Mouse (Mus musculus): ENCODE data around the gene Ryr2. TPM values are rescaled to one million over a fixed set of nuclear protein-coding genes. Genes with fewer than 3 reads are reported as not detected.

Ryr2 gene
- polyA plus RNA-seq, 2 experiments = 0.16 to 0.19 TPM

- DNase-seq (ENCODE audit: low read depth in 3 of 3, low spot score in 3 of 3) (no peak), ATAC-seq (ENCODE audit: insufficient read depth) (no peak)
- Histone ChIP-seq H3K9ac (replicated peaks) (no peak overlapping the region), H3K4me3 (ENCODE audit: insufficient read depth in 1 of 2, low read depth in 2 of 2, low read length in 2 of 2) (no peak overlapping the region), H3K4me1 (replicated peaks; ENCODE audit: control insufficient read depth in 2 of 2, insufficient read depth in 2 of 2, low read length in 1 of 2) (no peaks in the 10 kb centered on the region), H3K27ac (no peak overlapping the region), H3K27me3 (ENCODE audit: control insufficient read depth, insufficient read depth, low read length) (no peaks in the 10 kb centered on the region), H3K36me3 (replicated peaks; ENCODE audit: control insufficient read depth, insufficient read depth, low read depth) (no peaks in the 10 kb centered on the region), H3K9me3 (ENCODE audit: control insufficient read depth, low read length) (no peaks in the 10 kb centered on the region), H3K4me2 (ENCODE audit: low read depth) (no peak overlapping the region)
- no peak for TF ChIP-seq CTCF (IDR thresholded peaks at IDR 0.05; ENCODE audit: low read depth)
- WGBS (ENCODE audit: insufficient replicate concordance) = 53% methylated on average over 3 of the region's 3 CpGs
Measured at GRCm38 (mm10) chr13:12039967-12040366, 66.8 kb downstream of the Ryr2 start.

GRCm38 (mm10) chr13:12038676-12039075 lies 68.1 kb downstream of the Ryr2 start:
- WGBS (ENCODE audit: insufficient replicate concordance) = 61% methylated on average over 4 of the region's 4 CpGs
- H3K4me1 ChIP-seq (replicated peaks; ENCODE audit: control insufficient read depth in 2 of 2, insufficient read depth in 2 of 2, low read length in 1 of 2) = no peaks in the 10 kb centered on the region
- TF ChIP-seq CTCF (IDR thresholded peaks at IDR 0.05; ENCODE audit: low read depth) (no peak), EP300 (IDR thresholded peaks at IDR 0.05; ENCODE audit: low read depth) (no peak)
- DNase-seq (ENCODE audit: low read depth in 3 of 3, low spot score in 3 of 3) (peak in 1 of 3 experiments; percentile 3), ATAC-seq (ENCODE audit: insufficient read depth) (no peak)
- no peak overlapping the region for H3K9ac ChIP-seq (replicated peaks)
- no peaks in the 10 kb centered on the region for H3K36me3 ChIP-seq (replicated peaks; ENCODE audit: control insufficient read depth, insufficient read depth, low read depth)
- H3K27me3 ChIP-seq (ENCODE audit: control insufficient read depth, insufficient read depth, low read length) = no peaks in the 10 kb centered on the region
- no peak overlapping the region for H3K4me2 ChIP-seq (ENCODE audit: low read depth)
- H3K9me3 ChIP-seq (ENCODE audit: control insufficient read depth, low read length) = no peaks in the 10 kb centered on the region
- H3K4me3 ChIP-seq (ENCODE audit: insufficient read depth in 1 of 2, low read depth in 2 of 2, low read length in 2 of 2) = no peak overlapping the region
- H3K27ac ChIP-seq = no peak overlapping the region

DNA sequence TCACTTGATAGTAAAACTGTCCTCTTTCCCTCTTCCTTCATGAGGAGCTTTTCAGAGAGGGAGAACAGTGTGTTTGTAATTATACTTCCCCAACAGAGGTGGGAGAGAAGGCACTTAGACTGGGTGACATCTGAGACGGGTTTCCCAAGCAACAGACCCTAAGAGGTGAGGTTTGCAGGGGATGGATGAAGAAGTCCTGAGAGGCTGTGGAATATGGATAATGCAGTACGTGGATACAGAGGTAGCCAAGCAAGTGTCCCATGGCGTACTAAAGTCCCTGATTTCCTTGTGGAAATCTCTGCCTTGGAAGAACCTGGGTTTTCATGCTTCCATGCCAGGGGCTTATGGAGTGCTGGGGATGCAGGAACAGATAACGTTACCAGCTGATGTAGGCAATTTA lies 69.5 kb downstream of the Ryr2 start:
- Histone ChIP-seq H3K4me3 (ENCODE audit: insufficient read depth in 1 of 2, low read depth in 2 of 2, low read length in 2 of 2) (no peak overlapping the region), H3K4me2 (ENCODE audit: low read depth) (no peak overlapping the region), H3K4me1 (replicated peaks; ENCODE audit: control insufficient read depth in 2 of 2, insufficient read depth in 2 of 2, low read length in 1 of 2) (no peaks in the 10 kb centered on the region), H3K27me3 (ENCODE audit: control insufficient read depth, insufficient read depth, low read length) (no peaks in the 10 kb centered on the region), H3K9me3 (ENCODE audit: control insufficient read depth, low read length) (no peaks in the 10 kb centered on the region), H3K27ac (no peak overlapping the region), H3K36me3 (replicated peaks; ENCODE audit: control insufficient read depth, insufficient read depth, low read depth) (no peaks in the 10 kb centered on the region), H3K9ac (replicated peaks) (no peak overlapping the region)
- TF ChIP-seq CTCF (IDR thresholded peaks at IDR 0.05; ENCODE audit: low read depth) = no peak
- TF ChIP-seq EP300 (IDR thresholded peaks at IDR 0.05; ENCODE audit: low read depth) = no peak
- DNase-seq (ENCODE audit: low read depth in 3 of 3, low spot score in 3 of 3) (no peak), ATAC-seq (ENCODE audit: insufficient read depth) (no peak)
- WGBS (ENCODE audit: insufficient replicate concordance) = 55% methylated on average over 4 of the region's 4 CpGs

DNA sequence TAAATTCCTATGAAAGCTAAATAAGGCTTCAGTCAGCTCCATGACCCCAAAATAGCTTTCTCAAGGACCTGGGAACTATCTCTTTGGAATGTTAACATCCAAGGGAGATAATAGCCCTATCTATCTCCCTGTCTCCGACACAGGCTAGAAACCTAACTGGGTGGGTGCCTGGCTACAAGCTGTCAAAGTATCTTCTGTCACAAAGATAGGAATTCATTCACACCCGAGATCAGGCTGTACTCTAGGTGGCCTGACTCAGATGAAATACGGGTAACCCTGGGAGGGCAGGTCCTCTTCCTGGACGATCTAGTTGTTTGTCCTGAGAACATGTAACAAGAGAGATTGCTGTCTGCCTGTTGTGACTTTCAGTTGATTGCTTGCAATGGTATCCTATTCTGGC lies 69.9 kb downstream of the Ryr2 start:
- TF ChIP-seq CTCF (IDR thresholded peaks at IDR 0.05; ENCODE audit: low read depth) = no peak
- no peak for TF ChIP-seq EP300 (IDR thresholded peaks at IDR 0.05; ENCODE audit: low read depth)

GRCm38 (mm10) chr13:12033914-12034313 lies 72.8 kb downstream of the Ryr2 start:
- WGBS (ENCODE audit: insufficient replicate concordance) = 18% methylated on average over 6 of the region's 6 CpGs
- Histone ChIP-seq H3K27me3 (ENCODE audit: control insufficient read depth, insufficient read depth, low read length) (no peaks in the 10 kb centered on the region), H3K36me3 (replicated peaks; ENCODE audit: control insufficient read depth, insufficient read depth, low read depth) (no peaks in the 10 kb centered on the region), H3K4me3 (ENCODE audit: insufficient read depth in 1 of 2, low read depth in 2 of 2, low read length in 2 of 2) (no peak overlapping the region), H3K27ac (no peak overlapping the region), H3K9me3 (ENCODE audit: control insufficient read depth, low read length) (no peaks in the 10 kb centered on the region), H3K9ac (replicated peaks) (no peak overlapping the region), H3K4me2 (ENCODE audit: low read depth) (no peak overlapping the region), H3K4me1 (replicated peaks; ENCODE audit: control insufficient read depth in 2 of 2, insufficient read depth in 2 of 2, low read length in 1 of 2) (no peaks in the 10 kb centered on the region)
- ATAC-seq (ENCODE audit: insufficient read depth) = no peak
- DNase-seq (ENCODE audit: low read depth in 3 of 3, low spot score in 3 of 3) = no peak
- no peak for TF ChIP-seq EP300 (IDR thresholded peaks at IDR 0.05; ENCODE audit: low read depth)
- no peak for TF ChIP-seq CTCF (IDR thresholded peaks at IDR 0.05; ENCODE audit: low read depth)

More for the DNA sequence above, 69.9 kb downstream of the Ryr2 start:
- Histone ChIP-seq H3K9ac (replicated peaks) (no peak overlapping the region), H3K9me3 (ENCODE audit: control insufficient read depth, low read length) (no peaks in the 10 kb centered on the region), H3K27ac (no peak overlapping the region), H3K27me3 (ENCODE audit: control insufficient read depth, insufficient read depth, low read length) (no peaks in the 10 kb centered on the region), H3K4me2 (ENCODE audit: low read depth) (no peak overlapping the region), H3K4me1 (replicated peaks; ENCODE audit: control insufficient read depth in 2 of 2, insufficient read depth in 2 of 2, low read length in 1 of 2) (no peaks in the 10 kb centered on the region), H3K4me3 (ENCODE audit: insufficient read depth in 1 of 2, low read depth in 2 of 2, low read length in 2 of 2) (no peak overlapping the region), H3K36me3 (replicated peaks; ENCODE audit: control insufficient read depth, insufficient read depth, low read depth) (no peaks in the 10 kb centered on the region)
- ATAC-seq (ENCODE audit: insufficient read depth) (no peak), DNase-seq (ENCODE audit: low read depth in 3 of 3, low spot score in 3 of 3) (no peak)
- WGBS (ENCODE audit: insufficient replicate concordance) = 36% methylated on average over 4 of the region's 4 CpGs

All from liver, embryonic 14.5 days (tissue).